Mouse (Mus musculus) heart, postnatal 14 days (tissue): Measurements from ENCODE around the gene Gpr19. TPM values are rescaled to one million over a fixed set of nuclear protein-coding genes. Genes with fewer than 3 reads are reported as not detected.

ENCODE experiments used
- DNase-seq, 2 experiments: peaks; one replicate each; pipeline ENCODE4 v3.0.0; 2021 to 2022
- intact Hi-C: fragments of 180-260 bp; cut with DNase I; formaldehyde crosslinking; loops from one replicate; pipeline ENCODE4 v1.15.1; 2025
- total RNA-seq, 2 experiments: library from RNA; stranded (reverse); gene quantifications; 2 replicates each; pipeline ENCODE4 v1.2.3; 2021

Gene Gpr19
- total RNA-seq, 2 experiments from 2014 or later = 4.4 to 4.7 TPM

GRCm38 (mm10) chr6:134925673-134926337 is 27.4 kb upstream of the Gpr19 start:
- intact Hi-C loops = no loop called here

GRCm38 (mm10) chr6:134924262-134924661 is 25.9 kb upstream of the Gpr19 start:
- no peak for DNase-seq
- intact Hi-C loops = loop anchor here (5.0 kb wide), 1 partner anchor 132 kb away; the partner anchor contains the start of gene Dusp16

More at GRCm38 (mm10) chr6:134925673-134926337, 27.4 kb upstream of the Gpr19 start:
- DNase-seq = no peak

GRCm38 (mm10) chr6:134923670-134924069 is 25.3 kb upstream of the Gpr19 start:
- DNase-seq = no peak
- intact Hi-C loops = loop anchor here (5.0 kb wide), 1 partner anchor 131 kb away; the partner anchor contains the start of gene Dusp16

DNA sequence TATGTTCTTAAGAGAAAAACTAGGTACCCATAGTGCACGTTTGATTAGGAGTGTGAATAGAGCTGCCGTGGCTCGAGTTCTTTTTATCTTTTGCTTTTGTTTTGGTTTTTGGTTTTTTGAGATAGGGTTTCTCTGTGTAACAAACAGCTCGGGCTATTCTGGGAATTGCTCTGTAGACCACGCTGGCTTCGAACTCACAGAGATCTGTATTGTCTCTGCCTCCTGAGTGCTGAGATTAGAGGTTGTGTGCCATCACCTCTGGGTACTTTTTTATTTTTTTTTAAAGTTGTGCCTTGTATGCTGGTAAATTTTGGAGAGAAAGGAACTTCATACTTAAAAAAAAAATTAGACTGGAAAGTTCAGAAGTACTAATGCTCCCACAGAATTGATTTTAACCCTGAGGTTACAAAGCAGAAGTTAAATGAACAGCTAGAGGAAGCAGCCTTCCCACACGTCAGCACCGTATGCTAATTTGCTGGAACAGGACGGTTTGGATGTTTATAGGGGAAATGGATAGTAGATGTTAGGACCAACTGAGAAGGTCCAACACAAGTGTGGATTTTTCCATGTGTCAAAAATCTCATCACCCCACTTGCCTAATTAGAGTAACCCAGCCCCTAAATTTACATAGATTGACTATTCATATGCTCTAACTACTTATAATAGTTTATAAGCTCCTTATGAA is 24.3 kb upstream of the Gpr19 start:
- intact Hi-C loops = loop anchor here (5.0 kb wide), 1 partner anchor 130 kb away; the partner anchor contains the start of gene Dusp16
- no peak for DNase-seq

DNA sequence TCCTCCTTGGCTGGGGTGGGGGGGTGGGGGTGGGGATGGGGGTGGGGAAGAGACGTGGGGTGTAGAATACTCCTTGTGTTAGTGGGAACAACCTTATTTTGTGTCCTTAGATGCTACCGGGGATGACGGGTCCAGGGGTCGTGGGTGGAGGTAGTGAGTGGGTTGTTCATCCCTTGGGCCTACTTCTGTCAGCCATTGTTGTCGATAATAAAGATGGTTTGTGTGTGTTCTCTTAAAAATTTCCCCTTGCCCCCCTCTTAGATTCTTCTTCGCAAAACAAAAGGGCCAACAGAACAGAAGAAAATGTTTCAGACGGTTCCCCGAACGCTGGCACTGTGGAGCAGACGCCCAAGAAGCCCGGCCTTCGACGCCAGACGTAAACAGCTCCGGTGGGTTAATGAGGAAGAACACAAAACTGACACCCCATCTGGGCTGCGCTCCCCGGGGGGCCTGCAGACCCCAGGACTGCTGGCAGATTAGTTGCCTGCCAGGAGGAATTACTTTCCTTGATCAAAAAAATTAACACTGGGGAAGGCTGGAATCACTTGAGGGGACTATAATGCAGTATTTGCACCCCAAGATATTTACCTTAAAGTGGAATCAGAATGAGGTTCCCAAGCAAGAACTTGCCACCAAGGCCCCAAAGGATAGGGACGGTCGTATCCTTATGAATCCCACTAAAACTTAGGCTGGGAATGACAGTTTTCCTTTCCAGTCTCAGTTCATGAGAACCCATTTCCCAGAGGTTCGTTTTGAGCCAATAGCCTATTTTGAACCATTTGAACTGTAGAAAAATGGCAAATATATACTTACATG is 23.5 kb upstream of the Gpr19 start:
- no peak for DNase-seq
- intact Hi-C loops = loop anchor here (2.0 to 5.0 kb wide), 2 partner anchors 61 to 130 kb away; partner anchors contain the start of gene Dusp16

DNA sequence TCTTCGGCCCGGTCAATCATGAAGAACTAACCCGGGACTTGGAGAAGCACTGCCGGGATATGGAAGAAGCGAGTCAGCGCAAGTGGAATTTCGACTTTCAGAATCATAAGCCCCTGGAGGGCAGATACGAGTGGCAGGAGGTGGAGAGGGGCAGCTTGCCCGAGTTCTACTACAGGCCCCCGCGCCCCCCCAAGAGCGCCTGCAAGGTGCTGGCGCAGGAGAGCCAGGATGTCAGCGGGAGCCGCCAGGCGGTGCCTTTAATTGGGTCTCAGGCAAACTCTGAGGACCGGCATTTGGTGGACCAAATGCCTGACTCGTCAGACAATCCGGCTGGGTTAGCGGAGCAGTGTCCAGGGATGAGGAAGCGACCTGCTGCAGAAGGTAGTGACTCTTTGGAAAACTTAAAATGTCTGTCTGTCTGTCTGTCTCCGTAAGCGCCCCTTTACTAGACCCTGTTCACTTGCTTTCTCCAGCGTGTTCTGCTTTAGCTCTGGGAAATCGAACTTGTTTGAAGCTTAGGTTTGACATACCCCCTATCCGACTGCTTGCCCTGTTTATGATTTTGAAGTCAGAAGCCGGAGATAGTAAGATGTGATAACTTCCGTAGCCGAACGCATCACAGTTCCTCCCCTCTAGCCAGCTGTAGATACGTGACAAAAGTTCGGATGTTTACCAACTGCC is 22.8 kb upstream of the Gpr19 start:
- intact Hi-C loops = loop anchor here (2.0 to 5.0 kb wide), 2 partner anchors 62 to 129 kb away; partner anchors contain the start of gene Dusp16

GRCm38 (mm10) chr6:134920190-134921013 is 22.0 kb upstream of the Gpr19 start, which contains the start of gene Cdkn1b:
Gene Cdkn1b, plus strand, starts transcription at chr6:134920401.
- peak; percentile 93 to 94 for DNase-seq
- intact Hi-C loops = loop anchor here (2.0 to 5.0 kb wide), 2 partner anchors 62 to 128 kb away; partner anchors contain the start of gene Dusp16

More for the DNA sequence above, 22.8 kb upstream of the Gpr19 start:
- DNase-seq = peak; percentile 66

DNA sequence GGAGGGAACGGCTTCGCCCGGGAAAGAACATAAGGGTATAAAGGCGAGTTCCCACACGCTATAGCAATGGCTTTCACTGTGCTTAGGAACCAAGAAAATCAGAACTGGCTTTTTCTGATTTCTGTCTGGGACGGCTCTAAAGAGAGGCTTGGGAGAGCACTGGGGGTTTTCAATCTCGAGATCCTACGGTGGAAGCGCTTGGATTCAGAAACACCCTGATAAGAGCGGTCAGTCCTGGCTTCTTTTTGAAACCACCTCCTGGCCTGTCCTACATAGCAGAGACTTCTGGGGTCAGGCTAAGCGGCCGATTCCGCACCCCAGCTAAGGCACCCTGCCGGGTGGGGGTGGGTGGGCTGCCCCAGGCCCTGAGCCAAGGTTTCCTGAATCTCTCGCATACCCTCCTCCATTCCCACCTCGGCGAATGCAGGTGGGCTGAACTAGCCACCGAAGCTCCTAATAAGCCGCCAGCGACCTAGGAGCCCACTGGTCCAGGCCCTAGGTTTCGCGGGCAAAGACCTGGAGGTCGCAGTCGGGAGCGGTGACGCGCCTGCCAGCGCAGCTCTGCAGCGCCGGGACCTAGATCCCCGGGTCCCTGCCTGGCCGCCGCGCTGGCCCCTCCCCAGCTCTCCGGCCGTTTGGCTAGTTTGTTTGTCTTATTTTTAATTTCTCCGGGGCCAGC is 21.3 kb upstream of the Gpr19 start:
- intact Hi-C loops = loop anchor here (2.0 to 5.0 kb wide), 2 partner anchors 63 to 127 kb away; partner anchors contain the start of gene Dusp16
- no peak for DNase-seq

DNA sequence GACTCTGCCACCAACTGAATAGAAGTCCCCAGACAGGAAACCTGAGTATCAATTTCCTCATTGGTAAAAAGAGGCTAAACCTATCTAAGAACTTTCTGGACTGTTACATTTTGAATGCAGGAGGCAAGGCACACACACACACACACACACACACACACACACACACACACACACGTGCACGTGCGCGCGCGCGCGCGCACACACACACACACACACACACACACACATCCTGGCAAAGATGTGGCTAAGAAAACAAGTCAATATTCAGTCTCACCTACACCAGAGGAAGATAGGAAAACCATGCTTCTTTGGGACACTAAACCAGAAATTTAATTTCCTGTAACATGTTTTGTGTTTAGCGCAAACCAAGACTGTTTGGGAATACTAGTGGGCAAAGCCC is 20.4 kb upstream of the Gpr19 start:
- DNase-seq = no peak
- intact Hi-C loops = no loop called here

- intact Hi-C loops = loop anchor here (1.0 kb wide), 1 partner anchor 19 kb away; the partner anchor contains the start of gene Gpr19
- peak; percentile 63 to 72 for DNase-seq
These were observed 18.7 kb upstream of the Gpr19 start for GRCm38 (mm10) chr6:134917087-134917486.

- DNase-seq = peak in 1 of 2 experiments; percentile 39
- intact Hi-C loops = loop anchor here (1.0 kb wide), 1 partner anchor 18 kb away; the partner anchor contains the start of gene Gpr19
These were observed 18.3 kb upstream of the Gpr19 start for GRCm38 (mm10) chr6:134916641-134917040.

DNA sequence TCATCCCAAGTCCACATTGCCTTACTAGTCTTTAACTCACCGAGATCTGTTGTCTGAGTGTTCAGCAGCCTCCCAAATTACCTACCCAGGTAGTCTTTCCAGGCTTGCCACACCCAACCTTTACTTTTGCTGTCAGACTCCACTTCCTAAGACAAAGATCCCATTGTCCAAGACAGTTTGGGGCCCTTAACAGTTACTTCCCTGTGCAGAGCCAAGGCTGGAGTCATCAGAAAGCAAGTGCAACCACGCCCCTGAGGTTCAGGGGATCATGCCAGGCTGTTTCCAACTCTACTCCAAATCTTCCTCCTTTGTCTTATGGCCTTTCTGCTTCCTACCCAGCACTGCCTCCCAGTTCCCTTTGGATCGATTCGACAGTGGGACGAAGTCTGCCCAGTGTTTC is 16.1 kb upstream of the Gpr19 start:
- intact Hi-C loops = no loop called here
- no peak for DNase-seq

DNA sequence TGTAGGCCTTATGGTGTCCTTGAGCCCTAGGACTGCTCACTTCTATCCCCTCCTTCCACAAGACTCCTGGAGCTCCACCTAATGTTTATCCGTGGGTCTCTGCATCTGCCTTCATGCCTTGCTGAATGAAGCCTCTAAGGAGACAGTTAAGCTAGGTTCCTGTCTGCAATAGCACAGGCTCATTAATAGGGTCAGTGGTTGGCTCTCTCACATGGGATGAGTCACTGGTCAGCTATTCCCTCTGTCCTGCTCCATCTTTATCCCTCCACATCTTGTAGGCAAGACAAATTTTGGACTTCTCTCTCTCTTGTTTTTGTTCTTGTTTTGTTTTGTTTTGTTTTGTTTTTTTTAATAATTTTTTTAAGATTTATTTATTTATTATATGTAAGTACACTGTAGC is 7.4 kb upstream of the Gpr19 start:
- no peak for DNase-seq
- intact Hi-C loops = no loop called here

DNA sequence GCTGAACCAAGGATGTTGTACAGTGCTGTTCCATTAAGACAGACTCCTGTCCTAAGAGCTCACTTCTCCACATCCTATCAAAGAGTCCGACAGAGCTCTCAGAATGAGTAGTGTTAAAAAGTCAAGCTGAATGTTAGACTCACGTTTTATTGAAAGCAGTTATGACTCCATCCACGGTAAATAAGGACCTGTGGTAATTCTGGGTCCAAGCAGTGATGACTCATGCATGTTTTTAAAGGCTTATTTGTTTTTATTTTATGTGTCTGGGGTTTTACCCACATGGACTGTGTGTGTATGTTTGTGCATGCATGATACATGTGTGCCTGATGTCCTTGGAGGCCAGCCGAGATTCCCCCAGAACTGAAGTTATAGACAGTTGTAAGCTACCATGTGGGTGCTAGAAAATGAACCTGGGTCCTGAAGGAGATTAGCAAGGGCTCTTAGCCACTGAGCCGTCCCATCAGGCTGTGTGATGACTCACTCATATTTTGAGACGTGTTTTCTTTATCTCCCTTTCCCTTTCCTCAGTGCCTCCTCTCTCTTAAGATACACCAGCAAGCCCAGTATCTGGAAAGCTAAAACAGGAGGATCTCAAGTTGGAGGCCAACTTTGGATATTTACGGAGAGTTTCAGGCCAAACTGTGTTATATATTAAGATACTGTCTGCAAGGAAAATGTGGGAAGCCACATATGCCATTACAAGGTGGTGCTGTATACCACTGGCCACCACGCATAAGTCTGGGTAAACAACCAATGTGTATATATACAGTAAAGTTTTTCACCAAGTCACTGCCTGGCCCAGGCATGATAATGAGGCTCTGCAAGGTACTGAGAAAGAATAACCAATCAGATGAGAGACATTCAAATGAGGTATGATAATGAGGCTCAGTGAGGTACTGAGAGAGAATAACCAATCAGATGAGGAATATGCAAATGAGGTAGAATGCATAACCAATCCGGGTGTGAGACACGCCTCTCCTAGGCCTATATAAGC is 5.8 kb upstream of the Gpr19 start:
- intact Hi-C loops = no loop called here
- no peak for DNase-seq

- DNase-seq = no peak
- intact Hi-C loops = no loop called here
These were observed 5.0 kb upstream of the Gpr19 start for GRCm38 (mm10) chr6:134903368-134903767.

DNA sequence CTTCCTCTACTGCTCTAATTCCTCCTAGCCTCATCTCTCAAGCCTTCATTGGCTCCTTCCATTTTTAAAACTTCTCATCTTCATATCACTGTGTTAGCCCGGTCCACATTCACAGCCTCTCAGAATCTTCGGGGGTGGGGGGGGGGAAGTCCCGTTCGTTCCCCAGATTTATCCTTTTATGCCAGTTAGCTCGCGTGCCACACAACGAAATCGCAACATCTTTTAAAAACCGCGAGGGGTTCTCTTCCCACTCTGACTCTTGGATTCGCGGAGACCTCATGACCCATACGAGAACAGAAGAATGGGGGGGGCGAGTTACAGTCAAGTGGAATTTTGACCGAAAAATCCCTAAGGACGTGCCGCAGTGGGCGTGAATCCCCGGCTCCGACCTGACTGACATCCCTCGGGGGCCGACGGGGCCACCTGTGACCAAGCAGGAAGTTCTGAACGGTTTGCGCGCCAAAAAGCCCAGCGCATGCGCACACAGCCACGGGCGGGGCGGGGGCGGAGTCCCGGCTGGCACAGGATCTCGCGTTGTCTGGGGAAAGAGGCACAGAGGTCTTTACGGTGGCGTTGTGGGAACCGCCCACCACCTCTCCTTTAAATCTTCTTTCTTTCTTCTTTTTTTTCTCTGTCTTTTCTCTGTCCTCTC is 809 bp downstream of the Gpr19 start:
- intact Hi-C loops = loop anchor here (1.0 to 5.0 kb wide), 2 partner anchors 20 to 35 kb away; no protein-coding TSS in a partner anchor
- DNase-seq = peak; percentile 98
